Mouse (Mus musculus) neural tube, embryonic 14.5 days (tissue): ENCODE data around the gene Dcaf5. TPM values are rescaled to one million over a fixed set of nuclear protein-coding genes. Genes with fewer than 3 reads are reported as not detected.

Experiments used
- ATAC-seq: fragments of 200-750 bp; cut with Nextera tagmentation; 2 replicates; pipeline ENCODE4 v1.8.0; 2017; ENCODE audit warnings: low read depth, mild to moderate bottlenecking, moderate TSS enrichment, moderate library complexity
- H3K27ac ChIP-seq: fragments of 300-500 bp; sonication (generic); 2 replicates; pipeline ENCODE4 v1.5.1; 2014; ENCODE audit warnings: low read depth, mild to moderate bottlenecking, control low read depth, low read length, moderate library complexity, mixed read lengths
- H3K27me3 ChIP-seq: fragments of 300-500 bp; sonication (generic); 2 replicates; pipeline ENCODE4 v1.6.1; 2014; ENCODE audit warnings: low read length; ENCODE audit not compliant: control insufficient read depth, insufficient read depth
- H3K36me3 ChIP-seq: fragments of 300-500 bp; sonication (generic); 2 replicates; pipeline ENCODE4 v1.6.1; 2014; ENCODE audit warnings: low read length, mixed read lengths; ENCODE audit not compliant: control insufficient read depth, insufficient read depth
- H3K4me1 ChIP-seq: fragments of 300-500 bp; sonication (generic); 2 replicates; pipeline ENCODE4 v1.6.1; 2014; ENCODE audit warnings: low read length; ENCODE audit not compliant: control insufficient read depth, insufficient read depth
- H3K4me2 ChIP-seq: fragments of 300-500 bp; sonication (generic); 2 replicates; pipeline ENCODE4 v1.6.1; 2014; ENCODE audit warnings: mild to moderate bottlenecking, low read depth, low read length, control low read depth
- H3K4me3 ChIP-seq: fragments of 300-500 bp; sonication (generic); 2 replicates; pipeline ENCODE4 v1.5.1; 2014; ENCODE audit warnings: low read depth, low read length, control low read depth, mixed read lengths
- H3K9ac ChIP-seq: fragments of 300-500 bp; sonication (generic); replicated peaks from 2 replicates; pipeline ENCODE4 v1.6.1; 2014; ENCODE audit warnings: low read depth, mild to moderate bottlenecking, control low read depth, low read length, mixed read lengths
- H3K9me3 ChIP-seq: fragments of 300-500 bp; sonication (generic); 2 replicates; pipeline ENCODE4 v1.6.1; 2016; ENCODE audit warnings: low read length; ENCODE audit not compliant: control insufficient read depth
- WGBS: fragments of 180-500 bp; shearing (Covaris S2); extraction: QIAGEN DNeasy Blood & Tissue Kit; methylation state at CpG from one replicate; pipeline ENCODE4 v1.1.7; 2014; 5-methylcytosine and 5-hydroxymethylcytosine counted together
- polyA plus RNA-seq: library from polyadenylated mRNA; unstranded; fragments of >200 nt; fragmentation: Nextera tagmentation; extraction: Ambion mirVana; gene quantifications from 2 replicates; pipeline ENCODE4 v1.2.1, GENCODE M21; 2014

The Dcaf5 gene
- polyA plus RNA-seq, 1 experiment from 2014 or later = 25.3 TPM

- Histone ChIP-seq H3K36me3 (no peaks in the 10 kb centered on the region), H3K9ac (no peak overlapping the region), H3K4me1 (no peaks in the 10 kb centered on the region), H3K27me3 (no peaks in the 10 kb centered on the region), H3K4me3 (no peak overlapping the region), H3K4me2 (no peak overlapping the region), H3K9me3 (no peaks in the 10 kb centered on the region), H3K27ac (no peak overlapping the region)
- ATAC-seq = no peak
- 74% methylated on average over 6 of the region's 6 CpGs for WGBS
Observed at GRCm38 (mm10) chr12:80322494-80322893, 113.9 kb downstream of the Dcaf5 start.

GRCm38 (mm10) chr12:80319062-80319461 is 117.3 kb downstream of the Dcaf5 start:
- Histone ChIP-seq H3K36me3 (no peaks in the 10 kb centered on the region), H3K9me3 (no peaks in the 10 kb centered on the region), H3K27me3 (no peaks in the 10 kb centered on the region), H3K4me1 (no peaks in the 10 kb centered on the region), H3K27ac (no peak overlapping the region), H3K9ac (no peak overlapping the region), H3K4me3 (no peak overlapping the region), H3K4me2 (no peak overlapping the region)
- ATAC-seq = no peak
- WGBS = 88% methylated on average over 2 of the region's 2 CpGs

DNA sequence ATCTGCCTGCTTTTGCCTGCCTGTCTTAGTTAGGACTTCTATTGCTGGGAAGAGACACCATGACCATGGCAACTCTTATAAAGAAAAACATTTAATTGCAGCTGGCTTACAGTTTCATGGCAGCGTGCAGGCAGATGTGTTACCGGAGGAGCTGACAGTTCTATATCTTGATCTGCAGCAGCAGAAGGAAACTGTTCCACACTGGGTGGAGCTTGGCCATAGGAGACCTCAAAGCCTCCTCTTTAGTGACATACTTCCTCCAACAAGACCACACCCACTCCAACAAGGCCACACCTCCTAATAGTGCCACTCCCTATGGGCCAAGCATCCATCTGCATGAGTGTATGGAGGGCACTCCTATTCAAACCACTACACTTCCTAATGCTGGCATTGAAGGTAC is 121.1 kb downstream of the Dcaf5 start:
- Histone ChIP-seq H3K27ac (no peak overlapping the region), H3K9ac (no peak overlapping the region), H3K4me3 (no peak overlapping the region), H3K4me1 (no peaks in the 10 kb centered on the region), H3K4me2 (no peak overlapping the region), H3K36me3 (no peaks in the 10 kb centered on the region), H3K27me3 (no peaks in the 10 kb centered on the region), H3K9me3 (no peaks in the 10 kb centered on the region)
- ATAC-seq = no peak
- 93% methylated on average over 2 of the region's 2 CpGs for WGBS

- Histone ChIP-seq H3K9me3 (no peaks in the 10 kb centered on the region), H3K4me1 (no peaks in the 10 kb centered on the region), H3K4me2 (no peak overlapping the region), H3K27ac (no peak overlapping the region), H3K27me3 (no peaks in the 10 kb centered on the region), H3K36me3 (no peaks in the 10 kb centered on the region), H3K9ac (no peak overlapping the region), H3K4me3 (no peak overlapping the region)
- 91% methylated on average over 3 of the region's 3 CpGs for WGBS
- ATAC-seq = no peak
Observed at GRCm38 (mm10) chr12:80311959-80312669, 124.3 kb downstream of the Dcaf5 start.

DNA sequence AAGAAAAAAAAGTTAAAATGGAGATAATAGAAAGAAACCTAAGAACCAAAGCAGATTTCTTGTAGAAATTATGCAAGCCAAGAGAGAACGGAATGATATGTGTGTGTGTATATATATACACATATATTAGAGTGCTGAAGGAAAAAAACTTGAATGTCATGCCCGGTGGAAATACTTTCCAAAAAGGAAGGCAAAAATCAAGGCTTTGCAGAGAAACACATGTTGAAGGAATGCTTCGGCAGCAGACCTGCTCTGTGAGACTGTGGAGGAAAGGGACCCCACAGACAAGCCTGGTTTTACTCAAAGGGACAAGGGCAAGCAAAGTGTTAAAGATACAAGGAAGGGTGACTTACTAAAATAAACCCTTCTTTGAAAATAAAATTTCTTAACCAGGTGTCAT is 128.8 kb downstream of the Dcaf5 start:
- no peaks in the 10 kb centered on the region for H3K4me1 ChIP-seq
- no peak for ATAC-seq
- H3K27me3 ChIP-seq = no peaks in the 10 kb centered on the region
- no peak overlapping the region for H3K4me3 ChIP-seq
- no peak overlapping the region for H3K9ac ChIP-seq
- no peaks in the 10 kb centered on the region for H3K36me3 ChIP-seq
- H3K4me2 ChIP-seq = no peak overlapping the region
- no peaks in the 10 kb centered on the region for H3K9me3 ChIP-seq
- no peak overlapping the region for H3K27ac ChIP-seq
- 86% methylated on average over 3 of the region's 3 CpGs for WGBS

- no peak overlapping the region for H3K4me3 ChIP-seq
- ATAC-seq = no peak
- no peak overlapping the region for H3K4me2 ChIP-seq
- H3K27me3 ChIP-seq = no peaks in the 10 kb centered on the region
- no peaks in the 10 kb centered on the region for H3K36me3 ChIP-seq
- no peaks in the 10 kb centered on the region for H3K9me3 ChIP-seq
- H3K4me1 ChIP-seq = no peaks in the 10 kb centered on the region
- no peak overlapping the region for H3K27ac ChIP-seq
- WGBS = 88% methylated on average over 3 of the region's 3 CpGs
- no peak overlapping the region for H3K9ac ChIP-seq
Observed at GRCm38 (mm10) chr12:80304518-80304917, 131.9 kb downstream of the Dcaf5 start.

DNA sequence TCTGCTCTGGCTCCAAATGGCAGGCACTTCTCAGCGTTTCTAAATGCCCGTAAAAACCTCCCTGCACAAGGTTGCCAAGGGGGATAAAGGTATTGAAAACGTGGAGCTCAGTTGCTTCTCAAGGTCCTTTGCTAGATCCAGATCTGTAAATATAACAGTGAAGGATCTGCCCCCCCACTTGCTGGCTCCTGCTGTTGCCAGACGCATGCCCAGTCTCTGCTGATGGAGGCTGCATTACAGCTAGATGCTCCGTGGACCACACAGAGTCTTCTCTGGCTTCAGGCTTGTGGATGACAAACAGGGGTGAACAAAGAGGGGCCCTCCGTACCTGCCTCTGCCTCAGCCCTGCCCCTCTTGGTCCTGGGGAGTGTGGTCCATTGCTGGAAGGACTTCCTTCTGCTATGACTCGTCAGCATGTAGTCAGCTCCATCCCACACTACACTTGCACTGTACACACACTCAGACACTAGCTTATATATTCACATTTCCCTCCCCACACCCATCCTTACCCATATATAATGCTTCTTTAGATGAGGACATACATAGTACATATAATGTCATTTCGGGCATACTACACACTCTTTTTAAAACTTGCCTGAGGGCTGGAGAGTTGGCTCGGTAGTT is 135.5 kb downstream of the Dcaf5 start:
- no peak overlapping the region for H3K9ac ChIP-seq
- H3K27me3 ChIP-seq = no peaks in the 10 kb centered on the region
- no peaks in the 10 kb centered on the region for H3K36me3 ChIP-seq
- WGBS = 77% methylated on average over 9 of the region's 9 CpGs
- ATAC-seq = no peak
- no peaks in the 10 kb centered on the region for H3K9me3 ChIP-seq
- no peak overlapping the region for H3K27ac ChIP-seq
- no peaks in the 10 kb centered on the region for H3K4me1 ChIP-seq
- no peak overlapping the region for H3K4me3 ChIP-seq
- no peak overlapping the region for H3K4me2 ChIP-seq

GRCm38 (mm10) chr12:80298714-80299113 is 137.7 kb downstream of the Dcaf5 start:
- Histone ChIP-seq H3K27me3 (no peaks in the 10 kb centered on the region), H3K9me3 (no peaks in the 10 kb centered on the region), H3K4me2 (no peak overlapping the region), H3K4me3 (no peak overlapping the region), H3K27ac (no peak overlapping the region), H3K9ac (no peak overlapping the region), H3K36me3 (no peaks in the 10 kb centered on the region), H3K4me1 (no peaks in the 10 kb centered on the region)
- 87% methylated on average over 6 of the region's 6 CpGs for WGBS
- no peak for ATAC-seq

- Histone ChIP-seq H3K4me2 (no peak overlapping the region), H3K4me3 (no peak overlapping the region), H3K27me3 (no peaks in the 10 kb centered on the region), H3K9ac (no peak overlapping the region), H3K27ac (no peak overlapping the region), H3K9me3 (no peaks in the 10 kb centered on the region), H3K4me1 (no peaks in the 10 kb centered on the region), H3K36me3 (no peaks in the 10 kb centered on the region)
- 83% methylated on average over 3 of the region's 3 CpGs for WGBS
- ATAC-seq = no peak
Observed at GRCm38 (mm10) chr12:80291895-80292435, 144.4 kb downstream of the Dcaf5 start.
